Mouse (Mus musculus) hematopoietic stem cell, adult 5-6 weeks (primary cell): Measurements from ENCODE around the gene Mpz. TPM values are rescaled to one million over a fixed set of nuclear protein-coding genes. Genes with fewer than 3 reads are reported as not detected.
A peak's percentile ranks its signal among the peaks of the same experiment; 100 is the strongest.
"Not testable (repeated sequence)": the region's sequence is repeated elsewhere in the genome, so short reads cannot be mapped to it uniquely, and the experiment has no call there.

Experiments
- ATAC-seq, 2 experiments: fragments of 125-278 bp in 1 of 2; replicated peaks in 1 of 2; 2 replicates each; pipeline ENCODE4 v1.8.0; 2016 to 2017; ENCODE audit warnings: inconsistent platforms in 2 of 2, mild to moderate bottlenecking in 2 of 2, moderate number of reproducible peaks in 2 of 2, low read depth in 1 of 2, moderate TSS enrichment in 1 of 2; ENCODE audit not compliant: low FRiP score in 2 of 2, poor library complexity in 2 of 2, severe bottlenecking in 2 of 2, insufficient read depth in 1 of 2, low TSS enrichment in 1 of 2
- total RNA-seq: library from RNA; stranded (forward); fragments of 172-1452, 232-1000 nt; gene quantifications from 2 replicates; pipeline ENCODE4 v1.2.3, GENCODE M21; 2017

Gene Mpz
- total RNA-seq, 1 experiment from 2014 or later: not detected

GRCm38 (mm10) chr1:171120893-171121292, 29.6 kb upstream of the Mpz start:
- no peak for ATAC-seq

GRCm38 (mm10) chr1:171121839-171122238, 28.7 kb upstream of the Mpz start:
- no peak for ATAC-seq

- ATAC-seq: peak; percentile 94 to 96
Observed at GRCm38 (mm10) chr1:171122932-171123331, 27.6 kb upstream of the Mpz start.

- no peak for ATAC-seq
Observed at GRCm38 (mm10) chr1:171124398-171124797, 26.1 kb upstream of the Mpz start.

- ATAC-seq: no peak
Observed at GRCm38 (mm10) chr1:171129251-171129650, 21.3 kb upstream of the Mpz start.

GRCm38 (mm10) chr1:171130971-171131370, 19.5 kb upstream of the Mpz start:
- ATAC-seq: no peak

- no peak for ATAC-seq
Observed at GRCm38 (mm10) chr1:171135600-171135999, 14.9 kb upstream of the Mpz start.

GRCm38 (mm10) chr1:171137486-171138155, 12.9 kb upstream of the Mpz start:
- not testable (repeated sequence) for ATAC-seq

GRCm38 (mm10) chr1:171142981-171143380, 7.5 kb upstream of the Mpz start:
- not testable (repeated sequence) for ATAC-seq

- ATAC-seq: peak; percentile 13 to 34; a peak in 3 of 4 replicates
Observed at GRCm38 (mm10) chr1:171150838-171151391, 404 bp downstream of the Mpz start.

GRCm38 (mm10) chr1:171151966-171152365, 1.5 kb downstream of the Mpz start:
- no peak for ATAC-seq

- no peak for ATAC-seq
Observed at GRCm38 (mm10) chr1:171156644-171157043, 6.1 kb downstream of the Mpz start.

GRCm38 (mm10) chr1:171157965-171158364, 7.5 kb downstream of the Mpz start:
- no peak for ATAC-seq

GRCm38 (mm10) chr1:171159485-171159975, 9.0 kb downstream of the Mpz start:
- peak; percentile 60 to 65; a peak in 3 of 4 replicates for ATAC-seq

- no peak for ATAC-seq
Observed at GRCm38 (mm10) chr1:171162526-171162925, 12.0 kb downstream of the Mpz start.

- peak; percentile 52 to 54; a peak in 1 of 4 replicates for ATAC-seq
Observed at GRCm38 (mm10) chr1:171164258-171164657, 13.7 kb downstream of the Mpz start.

- peak; percentile 45 to 53 for ATAC-seq
Observed at GRCm38 (mm10) chr1:171165629-171166345, 15.3 kb downstream of the Mpz start.

GRCm38 (mm10) chr1:171168906-171169305, 18.4 kb downstream of the Mpz start:
- no peak for ATAC-seq
